Mouse (Mus musculus): ENCODE measurements around the gene Sipa1l3.

The Sipa1l3 gene

DNA sequence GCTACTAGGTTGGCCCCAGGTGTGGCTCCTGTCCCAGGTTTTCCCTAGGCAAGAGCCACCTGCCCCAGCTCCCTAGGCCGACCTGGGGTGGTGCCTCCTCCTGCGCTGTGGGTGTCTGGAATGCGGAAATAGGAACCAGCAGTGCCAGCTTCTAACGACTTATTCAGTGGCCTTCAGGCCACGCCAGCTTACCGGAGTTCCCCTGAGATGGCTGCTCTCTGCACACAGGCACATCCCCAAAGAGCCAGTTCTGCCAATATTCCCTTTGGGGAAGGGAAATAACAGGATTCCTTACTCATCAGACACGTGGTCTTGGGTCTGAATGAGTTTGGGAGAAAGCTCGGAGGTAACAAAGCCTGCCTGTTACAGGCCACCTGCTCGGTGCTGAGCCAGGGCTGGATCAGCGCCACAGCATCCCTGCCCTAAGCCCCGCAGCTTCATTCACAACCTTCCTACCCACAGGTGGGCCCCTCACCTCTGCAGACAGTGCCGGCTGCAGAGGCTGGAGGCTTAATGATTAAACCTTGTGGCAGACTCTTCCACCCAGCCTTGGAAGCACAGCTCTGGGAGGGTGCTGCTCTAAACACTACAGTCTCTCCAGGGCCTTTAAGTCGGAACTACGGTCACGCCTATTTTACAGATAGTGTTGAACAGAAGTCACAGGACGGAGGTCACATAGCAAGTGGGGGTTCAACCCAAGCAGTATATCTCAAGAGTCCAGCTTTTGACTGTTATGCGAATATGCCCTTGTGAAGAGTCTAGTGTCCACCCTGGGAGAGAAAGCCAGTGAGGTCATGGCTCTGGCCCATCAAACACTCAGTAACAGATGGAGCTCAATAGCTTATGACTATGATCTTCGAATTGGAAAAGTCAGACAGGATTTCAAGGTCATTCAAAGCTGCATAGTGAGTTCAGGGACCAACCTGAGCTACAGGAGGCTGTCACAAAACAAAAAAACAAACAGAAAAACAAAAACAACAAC lies 12.8 kb downstream of the Sipa1l3 start:
- no peak for DNase-seq (ENCODE audit: low read depth, low spot score)

- DNase-seq (ENCODE audit: low read depth, low spot score): no peak
These were observed 13.7 kb downstream of the Sipa1l3 start for GRCm38 (mm10) chr7:29504683-29505290.

- no peak for DNase-seq (ENCODE audit: low read depth, low spot score)
These were observed 14.8 kb downstream of the Sipa1l3 start for GRCm38 (mm10) chr7:29503616-29504015.

DNA sequence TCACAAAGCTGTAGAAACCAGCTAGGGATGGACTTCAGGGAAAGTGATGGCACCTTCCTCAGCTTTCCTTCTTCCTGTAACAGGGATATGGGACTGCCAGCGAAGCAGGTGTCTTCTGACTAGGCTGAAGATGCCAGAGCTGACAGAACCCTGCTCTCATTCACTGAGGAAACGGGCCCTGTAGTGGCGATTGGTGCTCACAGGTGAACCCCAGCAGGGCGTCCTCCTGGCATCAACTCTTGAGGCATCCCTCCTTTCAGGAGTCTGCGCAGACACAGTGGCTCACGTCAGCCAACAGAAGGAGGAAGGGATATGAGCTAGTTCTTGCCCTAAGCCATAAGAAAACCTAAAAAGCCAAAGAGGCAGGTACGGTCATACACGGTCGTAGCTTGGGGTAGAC lies 17.2 kb downstream of the Sipa1l3 start:
- no peak for DNase-seq (ENCODE audit: low read depth, low spot score)

- DNase-seq (ENCODE audit: low read depth, low spot score): no peak
These were observed 19.4 kb downstream of the Sipa1l3 start for GRCm38 (mm10) chr7:29499071-29499470.

GRCm38 (mm10) chr7:29496953-29497590 lies 21.4 kb downstream of the Sipa1l3 start:
- DNase-seq (ENCODE audit: low read depth, low spot score): peak; percentile 74

DNA sequence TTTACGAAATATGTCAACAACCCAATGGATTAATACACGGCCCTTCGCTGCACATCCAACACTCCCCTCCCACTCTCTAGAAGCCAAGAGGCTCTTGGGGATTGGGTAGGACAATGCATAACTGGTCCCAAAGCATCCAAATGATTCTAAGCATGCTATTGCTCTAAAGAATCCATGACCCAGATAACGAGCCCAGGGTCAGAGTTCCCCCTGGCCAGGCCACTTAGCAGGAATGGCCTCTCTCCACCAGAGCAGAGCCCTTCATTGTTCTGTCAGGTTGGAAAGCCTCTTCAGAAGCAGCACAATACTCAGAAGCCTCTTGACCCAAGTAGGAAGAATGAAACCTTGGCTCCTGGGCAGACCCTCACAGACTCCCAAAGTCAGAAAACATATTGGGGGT lies 22.1 kb downstream of the Sipa1l3 start:
- DNase-seq (ENCODE audit: low read depth, low spot score): no peak

- DNase-seq (ENCODE audit: low read depth, low spot score): no peak
These were observed 22.6 kb downstream of the Sipa1l3 start for GRCm38 (mm10) chr7:29495880-29496279.

DNA sequence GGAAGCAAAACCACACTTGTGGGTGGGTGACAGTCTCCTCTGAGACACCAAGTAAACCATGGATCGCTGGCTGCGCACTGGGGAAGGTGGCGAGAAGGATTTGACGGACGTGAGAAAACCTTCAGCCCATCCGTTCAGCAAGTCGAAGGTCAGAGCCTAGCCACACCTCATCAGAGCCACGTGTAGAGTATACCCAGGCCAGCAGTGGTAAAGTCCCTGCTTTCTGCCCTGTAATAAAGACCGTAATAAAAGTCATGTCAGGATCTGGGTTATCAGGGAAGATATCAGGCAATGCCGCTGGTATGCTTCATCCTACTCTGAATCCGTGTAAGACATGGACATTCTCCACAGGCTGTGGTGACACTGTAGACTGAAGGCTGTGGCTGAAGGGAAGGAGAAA lies 23.6 kb downstream of the Sipa1l3 start:
- DNase-seq (ENCODE audit: low read depth, low spot score): no peak

DNA sequence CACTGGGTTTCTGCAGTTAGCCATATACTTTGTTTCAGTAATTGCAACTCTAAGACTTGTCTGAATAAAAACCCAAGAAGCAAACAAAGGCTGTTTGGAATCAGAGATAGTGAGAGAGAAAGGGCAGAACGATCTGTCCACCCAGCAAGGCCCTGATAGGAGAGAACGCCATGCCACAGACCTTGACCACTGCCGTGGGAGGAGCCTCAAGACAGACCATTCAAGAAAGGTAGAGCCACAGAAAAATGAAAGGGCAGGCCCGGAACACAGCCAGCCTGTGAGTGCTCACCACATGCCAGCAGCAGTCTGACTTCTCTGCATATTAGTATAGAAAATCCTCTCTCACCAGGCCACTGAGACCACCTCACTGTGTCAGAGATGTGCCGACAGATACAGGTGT lies 24.4 kb downstream of the Sipa1l3 start:
- no peak for DNase-seq (ENCODE audit: low read depth, low spot score)

DNA sequence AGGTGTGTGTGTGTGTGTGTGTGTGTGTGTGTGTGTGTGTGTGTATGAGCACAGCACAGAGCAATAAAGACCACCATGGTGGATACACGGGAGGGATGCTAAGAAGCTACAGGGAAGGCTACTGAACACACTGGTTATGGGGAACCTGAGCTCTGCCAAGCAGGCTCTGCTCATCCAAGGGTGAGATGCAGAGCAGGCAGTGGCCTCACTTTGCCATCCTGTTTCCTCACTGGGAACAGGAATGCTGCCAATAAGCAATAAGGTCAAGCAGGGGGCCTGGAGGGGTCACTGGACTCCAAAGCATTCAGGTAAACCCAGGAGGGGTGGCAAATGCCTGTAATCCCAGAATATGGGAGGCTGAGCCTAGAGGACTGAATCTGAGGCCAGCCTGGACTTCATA lies 25.4 kb downstream of the Sipa1l3 start:
- DNase-seq (ENCODE audit: low read depth, low spot score): no peak

- no peak for DNase-seq (ENCODE audit: low read depth, low spot score)
These were observed 26.6 kb downstream of the Sipa1l3 start for GRCm38 (mm10) chr7:29491861-29492260.

- no peak for DNase-seq (ENCODE audit: low read depth, low spot score)
These were observed 27.0 kb downstream of the Sipa1l3 start for GRCm38 (mm10) chr7:29491471-29491755.

- no peak for DNase-seq (ENCODE audit: low read depth, low spot score)
These were observed 27.6 kb downstream of the Sipa1l3 start for GRCm38 (mm10) chr7:29490704-29491470.

DNA sequence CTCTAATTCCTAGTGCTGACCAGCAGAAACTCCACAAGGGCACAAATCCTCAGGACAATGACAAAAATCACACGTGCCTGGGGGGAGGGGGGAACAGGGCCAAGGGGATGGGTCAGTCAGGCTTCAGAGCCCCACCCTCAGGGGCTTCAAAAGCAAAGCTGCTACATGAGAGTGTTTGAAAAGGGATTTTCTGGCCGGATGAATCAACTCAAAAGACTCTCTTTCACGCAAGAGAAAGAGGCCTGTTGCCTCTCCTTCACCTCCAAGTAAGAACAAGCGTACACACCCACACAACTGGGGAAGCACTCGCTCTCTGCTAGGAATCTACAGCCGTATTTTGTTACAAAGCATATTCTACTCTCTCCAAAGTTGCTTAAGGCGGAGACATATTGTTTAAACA lies 28.6 kb downstream of the Sipa1l3 start:
- peak; percentile 82 for DNase-seq (ENCODE audit: low read depth, low spot score)

GRCm38 (mm10) chr7:29489364-29489763 lies 29.1 kb downstream of the Sipa1l3 start:
- DNase-seq (ENCODE audit: low read depth, low spot score): no peak

DNA sequence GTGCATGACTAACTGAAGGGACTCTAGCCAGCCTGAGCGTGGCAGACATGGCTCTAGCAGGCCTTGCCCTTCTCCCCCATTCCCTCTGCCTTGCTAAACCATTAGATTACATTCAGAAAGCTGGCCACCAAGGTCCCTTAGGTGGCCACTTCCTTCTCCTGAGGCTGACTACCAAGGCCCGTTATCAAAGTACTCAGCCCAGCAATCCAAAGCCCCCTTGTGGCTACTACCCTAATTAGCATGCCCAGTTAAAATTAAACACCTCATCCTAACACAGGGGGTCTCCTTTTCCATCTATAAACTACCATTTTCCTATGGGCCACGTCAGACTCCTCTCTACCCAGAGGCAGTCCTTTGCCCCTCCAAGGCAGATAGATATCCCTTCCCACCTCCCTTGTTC lies 31.7 kb downstream of the Sipa1l3 start:
- no peak for DNase-seq (ENCODE audit: low read depth, low spot score)

- no peak for DNase-seq (ENCODE audit: low read depth, low spot score)
These were observed 32.7 kb downstream of the Sipa1l3 start for GRCm38 (mm10) chr7:29485721-29486120.

GRCm38 (mm10) chr7:29483556-29483955 lies 34.9 kb downstream of the Sipa1l3 start:
- no peak for DNase-seq (ENCODE audit: low read depth, low spot score)

DNA sequence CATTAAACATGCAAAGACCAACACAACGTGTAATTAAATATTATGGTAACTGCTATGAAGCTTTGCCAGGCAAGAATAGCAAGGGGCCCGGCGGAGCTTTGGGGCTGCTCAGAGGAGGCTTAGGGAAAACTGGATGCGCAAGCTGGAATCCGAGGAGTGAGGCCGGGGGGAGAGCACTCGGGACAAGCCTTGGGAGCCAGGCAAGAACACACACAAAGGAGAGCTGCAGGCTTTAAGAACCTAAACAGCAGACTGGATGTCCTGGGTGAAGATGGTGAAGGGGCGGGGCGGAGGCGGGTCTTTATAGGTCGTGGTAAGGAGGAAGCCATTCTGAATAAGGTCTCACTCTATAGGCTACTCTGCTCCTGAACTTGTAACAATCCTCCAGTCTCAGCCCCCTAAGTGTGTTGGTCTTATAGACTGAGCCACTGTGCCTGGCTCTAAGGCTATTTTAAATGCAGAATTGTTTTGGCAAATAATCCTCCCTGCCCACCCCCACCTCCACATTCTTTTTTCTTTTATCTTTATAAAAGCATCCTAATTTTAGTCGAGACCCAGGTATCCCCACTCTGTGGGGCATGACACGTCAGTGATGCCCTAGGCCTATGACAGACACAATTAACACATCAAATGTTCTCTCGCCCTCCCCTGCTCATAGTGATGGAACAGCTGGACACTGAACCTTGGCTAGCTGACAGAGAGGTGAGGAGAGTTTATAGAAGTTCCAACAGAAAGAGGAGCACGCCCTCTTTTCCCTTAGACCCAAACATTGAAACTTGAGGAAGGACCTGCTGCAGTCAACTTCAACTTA lies 36.9 kb downstream of the Sipa1l3 start:
- peak; percentile 90 for DNase-seq (ENCODE audit: low read depth, low spot score)
